Mouse (Mus musculus): Measurements from ENCODE around the gene Csnk1e.
"Not testable (repeated sequence)": the region's sequence is repeated elsewhere in the genome, so short reads cannot be mapped to it uniquely, and the experiment has no call there.

Csnk1e gene

DNA sequence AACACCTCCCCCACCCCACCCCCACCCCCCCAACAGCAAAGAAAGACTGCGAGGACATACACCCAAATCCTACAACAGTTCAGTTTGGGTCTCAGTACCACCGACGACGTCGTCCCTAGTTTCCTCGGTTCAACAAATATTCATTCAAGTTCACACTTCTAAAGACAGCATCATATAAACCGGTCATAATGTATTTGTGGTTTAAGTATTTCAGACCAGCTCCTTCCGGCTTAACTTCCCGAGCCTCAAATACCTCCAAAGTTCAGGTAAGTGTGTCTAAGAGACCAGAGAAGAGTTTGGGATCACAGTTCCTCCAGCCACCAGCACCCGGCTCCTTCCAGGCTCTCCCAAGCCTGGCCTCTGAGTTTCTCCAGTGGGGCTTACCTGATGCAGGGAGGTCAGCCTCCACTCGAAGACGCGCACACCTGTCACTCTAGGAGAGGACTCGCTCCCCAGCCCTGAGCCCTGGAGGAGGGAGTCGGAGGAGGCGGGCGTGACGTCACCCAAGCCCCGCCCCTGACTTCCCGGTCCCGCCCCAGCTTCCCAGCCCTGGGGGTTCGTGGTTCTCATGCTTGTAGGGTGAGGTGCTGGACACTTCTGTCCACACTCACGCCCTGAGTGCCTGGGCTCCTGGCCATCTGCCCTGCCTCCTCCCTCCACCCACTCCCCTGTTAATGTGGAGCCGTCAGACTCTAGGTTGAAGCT lies at the start of gene Csnk1e:
Gene Csnk1e, minus strand, starts transcription at position 461 of the 705 bp plus-strand sequence.
- DNase-seq (ENCODE audit: low read depth, low spot score) = peak; percentile 34

DNA sequence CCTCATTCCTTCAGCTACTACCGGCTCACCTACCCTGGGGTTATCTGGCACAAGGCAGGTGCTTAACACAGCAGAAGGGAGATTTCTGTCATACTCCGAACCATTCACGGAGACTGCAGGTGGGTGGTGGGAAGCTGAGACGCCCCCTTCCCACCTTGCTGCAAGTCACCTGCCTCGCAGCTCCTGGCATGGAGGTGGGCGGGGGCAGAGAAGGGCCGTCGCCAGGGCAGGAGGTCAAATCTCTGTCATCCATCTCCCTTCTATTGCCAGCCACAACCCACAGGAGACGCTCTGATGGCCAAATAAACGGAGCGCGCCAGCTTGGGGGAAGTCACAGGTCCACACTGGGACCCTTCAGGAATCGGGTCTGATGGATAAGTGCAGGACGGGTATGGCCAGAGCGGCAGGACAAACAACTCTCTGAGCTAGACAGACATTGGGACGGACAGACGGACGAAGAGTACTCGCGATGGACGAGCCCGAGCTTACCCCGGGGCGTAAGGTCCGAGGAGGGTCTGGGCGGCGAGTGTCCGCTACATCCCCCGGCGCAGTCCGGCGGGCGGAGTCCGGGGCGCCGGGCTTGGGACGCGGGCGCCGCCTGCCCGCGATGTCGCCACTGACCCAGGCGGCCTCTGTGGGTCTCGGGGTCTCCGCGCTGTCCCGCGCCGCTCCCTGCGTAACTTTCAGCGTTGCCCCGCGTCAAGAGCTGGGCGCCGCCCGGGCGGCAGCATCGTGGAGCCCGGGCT lies 49.5 kb upstream of the Csnk1e start, which contains the start of gene Kcnj4:
Gene Kcnj4, minus strand, starts transcription at position 535 of the 746 bp plus-strand sequence.
- no peak for DNase-seq (ENCODE audit: low read depth, low spot score)

- DNase-seq (ENCODE audit: low read depth, low spot score) = no peak
Observed at GRCm38 (mm10) chr15:79503438-79503837, 48.1 kb upstream of the Csnk1e start.

DNA sequence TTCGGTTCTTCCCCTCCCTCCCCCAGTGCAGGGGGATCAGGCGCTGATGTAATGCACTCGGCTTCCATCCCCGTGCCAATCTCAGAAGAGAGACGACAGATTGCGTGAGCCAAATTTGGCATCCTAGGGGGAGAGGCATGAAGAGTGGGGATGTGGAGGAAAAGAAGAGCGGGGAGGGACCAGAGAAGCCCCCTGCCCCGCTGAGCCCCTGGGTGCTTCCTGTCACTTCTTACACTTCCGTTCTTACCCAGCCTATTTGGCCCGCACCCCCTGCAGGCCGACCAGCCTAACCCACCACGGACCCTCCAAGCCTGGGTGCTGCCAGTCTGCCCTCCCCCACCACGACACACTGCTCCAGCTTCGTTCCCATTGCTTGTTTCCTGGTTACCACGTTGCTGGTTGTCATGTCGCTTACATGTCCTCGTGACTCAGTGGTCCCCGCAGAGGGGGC lies 47.5 kb upstream of the Csnk1e start:
- no peak for DNase-seq (ENCODE audit: low read depth, low spot score)

DNA sequence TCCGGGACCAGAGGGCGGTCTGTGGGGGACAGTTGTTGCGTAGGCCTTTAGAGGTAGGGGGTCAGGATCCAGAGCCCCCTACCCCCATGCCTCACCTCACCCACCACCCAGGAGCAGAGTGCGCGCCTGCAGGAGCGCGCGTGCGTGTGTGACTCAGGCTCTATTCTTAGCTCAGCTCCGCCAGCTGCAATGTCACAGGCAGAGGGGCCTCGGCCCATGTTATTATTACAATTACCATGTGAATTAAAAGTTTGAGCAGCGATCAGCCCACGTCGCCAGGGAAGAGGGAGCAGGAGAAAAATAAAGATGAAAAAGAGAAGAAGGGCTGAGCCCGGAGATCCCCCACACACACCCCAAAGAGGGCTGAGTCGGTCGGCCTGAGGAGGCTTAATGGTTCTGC lies 44.7 kb upstream of the Csnk1e start:
- no peak for DNase-seq (ENCODE audit: low read depth, low spot score)

DNA sequence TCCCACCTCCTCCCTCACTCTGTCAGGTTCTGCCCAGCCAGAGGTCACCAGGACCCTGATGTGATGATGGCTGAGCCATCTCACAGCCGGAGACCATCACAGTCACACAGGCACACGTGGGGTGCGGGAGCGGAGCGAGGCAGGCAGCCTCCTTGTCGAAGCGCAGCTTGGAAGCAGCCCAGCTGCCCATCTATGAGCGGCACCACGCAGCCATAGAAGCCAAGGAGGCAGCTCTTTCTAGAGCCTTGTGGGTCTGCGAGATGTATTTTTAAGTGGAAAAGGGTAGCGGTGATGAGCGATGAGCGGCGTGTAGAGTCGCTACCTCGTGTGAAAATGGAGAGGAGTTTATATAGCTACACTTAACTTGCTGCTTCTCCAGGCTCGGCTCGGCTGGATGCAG lies 38.2 kb upstream of the Csnk1e start:
- no peak for DNase-seq (ENCODE audit: low read depth, low spot score)

GRCm38 (mm10) chr15:79489463-79489862 lies 34.1 kb upstream of the Csnk1e start:
- DNase-seq (ENCODE audit: low read depth, low spot score) = no peak

- DNase-seq (ENCODE audit: low read depth, low spot score) = no peak
Observed at GRCm38 (mm10) chr15:79481181-79481688, 25.9 kb upstream of the Csnk1e start.

DNA sequence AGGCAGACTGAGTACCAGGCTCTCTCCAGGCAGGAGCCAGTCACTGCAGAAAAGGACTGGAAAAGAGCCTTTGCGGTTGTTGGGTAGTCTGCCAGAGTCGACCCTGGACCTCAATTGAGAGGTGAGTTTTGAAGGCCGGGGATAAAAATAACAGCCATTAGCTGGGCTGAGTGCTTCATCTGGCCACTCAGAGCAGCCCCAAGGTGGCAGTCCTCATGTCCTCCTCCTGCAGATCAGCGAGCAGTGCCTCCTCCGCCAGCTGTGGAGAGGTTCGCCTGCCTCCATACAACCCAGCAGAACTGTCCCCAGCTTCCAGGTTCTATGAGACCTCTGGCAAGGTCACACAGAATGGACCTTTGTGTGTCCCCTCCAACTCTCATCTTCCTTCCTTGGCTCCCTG lies 21.9 kb upstream of the Csnk1e start:
- no peak for DNase-seq (ENCODE audit: low read depth, low spot score)

DNA sequence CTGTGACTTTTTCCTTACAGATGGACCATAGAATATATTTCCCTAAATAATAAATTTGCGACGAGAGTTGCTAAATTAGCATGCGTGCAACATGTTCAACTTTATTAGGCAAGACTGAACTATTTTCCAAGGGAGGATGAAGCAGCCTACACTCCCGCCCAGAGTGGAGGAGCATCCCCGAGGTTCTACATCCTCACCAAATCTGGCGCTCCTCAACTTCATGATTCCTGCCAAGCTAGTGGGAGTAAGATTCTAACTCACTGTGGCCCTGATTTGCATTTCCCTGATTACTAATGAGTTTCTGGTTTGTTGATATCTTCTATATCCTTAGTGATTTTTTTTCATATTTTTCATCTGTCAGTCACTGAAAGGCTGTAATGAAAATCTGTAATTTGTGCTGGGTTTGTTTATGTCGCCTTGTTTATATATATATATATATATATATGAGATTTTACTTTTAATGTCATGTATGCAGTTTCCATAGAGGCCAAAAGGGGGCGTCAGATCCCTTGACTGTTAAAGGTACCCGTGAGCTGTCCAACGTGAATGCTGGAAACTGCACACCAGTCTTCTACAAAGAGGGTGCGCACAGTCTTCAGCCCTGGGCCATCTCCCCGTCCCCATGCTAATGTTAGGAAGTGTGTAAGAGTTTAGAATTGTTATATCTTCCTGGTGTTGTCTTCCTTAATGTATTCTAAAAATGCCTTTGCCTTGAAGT lies 18.4 kb upstream of the Csnk1e start:
- no peak for DNase-seq (ENCODE audit: low read depth, low spot score)

DNA sequence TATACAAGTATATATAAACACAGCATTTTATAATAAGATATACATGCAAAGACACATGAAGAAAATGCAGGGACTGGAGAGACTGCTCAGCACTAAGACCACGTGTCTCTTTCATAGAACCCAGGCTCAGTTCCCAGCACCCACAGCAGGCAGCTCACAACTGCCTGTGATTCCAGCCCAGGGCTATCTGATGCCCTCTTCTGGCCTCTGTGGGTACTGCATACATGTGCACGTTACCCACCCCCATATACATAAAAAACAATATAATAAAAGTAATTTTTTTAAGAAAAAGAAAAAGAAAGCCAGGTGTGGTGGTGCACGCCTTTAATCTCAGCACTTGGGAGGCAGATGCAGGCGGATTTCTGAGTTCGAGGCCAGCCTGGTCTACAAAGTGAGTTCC lies 17.7 kb upstream of the Csnk1e start:
- DNase-seq (ENCODE audit: low read depth, low spot score) = no peak

DNA sequence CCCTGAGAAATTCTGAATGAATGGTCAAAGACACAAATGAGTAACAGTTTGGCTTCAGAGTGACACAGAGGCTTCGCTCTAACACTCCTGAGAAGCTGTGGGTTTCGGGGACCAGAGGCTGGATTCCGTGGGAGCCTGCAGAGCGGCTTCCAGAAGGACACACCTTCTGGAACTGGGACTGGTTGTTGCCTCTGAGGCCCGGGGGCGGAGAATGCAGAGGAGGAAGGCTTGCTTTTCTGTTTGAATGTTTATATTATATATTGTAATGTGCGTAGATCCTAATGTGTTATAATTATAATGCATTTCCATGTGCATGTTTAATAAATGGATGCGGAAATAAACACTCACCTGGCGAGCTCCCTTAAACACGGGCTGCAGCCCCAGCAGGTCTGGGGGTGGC lies 15.7 kb upstream of the Csnk1e start:
- DNase-seq (ENCODE audit: low read depth, low spot score) = no peak

GRCm38 (mm10) chr15:79470583-79470982 lies 15.2 kb upstream of the Csnk1e start:
- DNase-seq (ENCODE audit: low read depth, low spot score) = no peak

DNA sequence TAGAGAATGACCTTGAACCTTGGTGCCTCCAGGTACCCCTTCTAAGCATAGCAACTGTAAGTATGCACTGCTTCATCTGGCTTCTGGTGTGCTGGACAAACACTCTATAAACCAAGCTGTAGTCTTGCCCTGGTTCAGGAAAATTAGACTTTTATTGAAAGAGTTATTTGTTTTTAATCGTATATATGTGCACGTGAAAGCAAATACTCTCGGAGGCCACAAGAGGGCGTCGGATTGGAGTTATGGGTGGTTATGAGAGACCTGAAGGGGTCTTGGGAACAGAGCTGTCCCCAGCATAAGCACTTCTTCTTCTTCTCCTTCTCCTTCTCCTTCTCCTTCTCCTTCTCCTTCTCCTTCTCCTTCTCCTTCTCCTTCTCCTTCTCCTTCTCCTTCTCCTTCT lies 14.2 kb upstream of the Csnk1e start:
- no peak for DNase-seq (ENCODE audit: low read depth, low spot score)

- DNase-seq (ENCODE audit: low read depth, low spot score) = peak; percentile 75
Observed at GRCm38 (mm10) chr15:79466601-79467286, 11.4 kb upstream of the Csnk1e start.

DNA sequence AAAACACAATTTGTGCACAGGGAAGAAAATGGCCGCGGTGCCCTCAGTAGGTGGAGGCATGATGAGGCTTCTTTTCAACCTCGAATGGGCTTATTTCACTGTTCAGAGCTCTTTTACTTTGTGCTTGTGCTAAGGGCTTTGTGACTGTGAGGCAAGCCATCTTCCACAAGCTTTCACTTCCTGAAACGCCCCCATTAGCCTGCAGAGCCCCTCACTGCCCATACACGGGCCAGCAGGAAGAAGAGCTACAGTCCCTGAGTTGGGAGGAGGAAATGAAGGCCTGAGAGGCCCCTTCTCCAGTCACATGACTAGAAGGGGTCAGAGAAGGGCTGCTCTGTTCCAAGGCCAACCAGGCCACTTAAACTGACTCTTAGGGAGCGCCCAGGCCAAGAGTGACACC lies 1.2 kb upstream of the Csnk1e start:
- DNase-seq (ENCODE audit: low read depth, low spot score) = no peak

DNA sequence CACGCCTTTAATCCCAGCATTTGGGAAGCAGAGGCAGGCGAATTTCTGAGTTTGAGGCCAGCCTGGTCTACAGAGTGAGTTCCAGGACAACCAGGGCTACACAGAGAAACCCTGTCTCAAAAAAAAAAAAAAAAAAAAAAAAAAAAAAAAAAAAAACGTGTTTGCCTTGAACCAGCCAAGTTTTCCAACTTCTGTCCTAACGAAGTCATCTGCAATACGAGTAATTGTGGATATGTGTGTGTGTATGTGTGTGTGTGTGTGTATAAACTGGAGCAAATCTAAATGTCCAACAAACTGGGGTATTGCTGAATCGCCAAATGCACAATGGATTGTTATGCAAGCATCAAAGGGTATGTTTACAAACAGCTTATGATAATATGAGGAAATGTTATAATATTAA lies 738 bp upstream of the Csnk1e start:
- not testable (repeated sequence) for DNase-seq (ENCODE audit: low read depth, low spot score)

DNA sequence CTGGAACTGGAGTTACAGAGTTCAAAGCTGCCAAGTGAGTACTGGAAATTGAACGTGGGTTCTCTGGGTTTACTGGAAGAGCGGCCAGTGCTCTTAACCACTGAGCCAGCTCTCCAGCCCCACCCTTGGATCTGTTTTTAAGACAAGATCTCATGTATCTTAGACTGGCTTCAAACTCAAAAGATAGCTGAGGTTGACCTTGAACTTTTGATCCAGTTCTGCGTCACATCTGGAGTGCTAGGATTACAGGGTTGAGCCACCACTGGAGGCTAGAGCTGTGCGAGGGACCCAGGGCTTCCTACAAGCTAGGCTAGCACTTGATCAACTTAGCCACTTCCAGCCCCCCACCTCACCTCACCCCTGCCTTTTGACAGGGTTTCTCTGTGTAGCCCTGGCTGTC lies 1.5 kb downstream of the Csnk1e start:
- DNase-seq (ENCODE audit: low read depth, low spot score) = no peak

DNA sequence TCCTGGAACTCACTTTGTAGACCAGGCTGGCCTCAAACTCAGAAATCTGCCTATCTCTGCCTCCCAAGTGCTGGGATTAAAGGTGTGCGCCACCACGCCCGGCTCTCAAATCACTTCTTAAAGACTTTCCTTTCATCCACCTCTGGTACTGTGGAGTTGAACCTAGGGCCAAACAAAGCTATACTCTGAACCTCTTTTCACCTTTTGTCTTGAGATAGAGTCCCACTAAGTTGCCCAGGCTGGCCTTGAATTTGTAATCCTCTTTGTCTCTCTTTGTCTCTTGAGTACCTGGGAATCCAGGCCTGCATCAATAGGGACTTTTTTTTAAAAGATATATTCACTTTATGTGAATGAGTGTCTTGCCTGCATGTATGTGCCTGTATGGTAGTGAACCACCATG lies 7.3 kb downstream of the Csnk1e start:
- no peak for DNase-seq (ENCODE audit: low read depth, low spot score)

DNA sequence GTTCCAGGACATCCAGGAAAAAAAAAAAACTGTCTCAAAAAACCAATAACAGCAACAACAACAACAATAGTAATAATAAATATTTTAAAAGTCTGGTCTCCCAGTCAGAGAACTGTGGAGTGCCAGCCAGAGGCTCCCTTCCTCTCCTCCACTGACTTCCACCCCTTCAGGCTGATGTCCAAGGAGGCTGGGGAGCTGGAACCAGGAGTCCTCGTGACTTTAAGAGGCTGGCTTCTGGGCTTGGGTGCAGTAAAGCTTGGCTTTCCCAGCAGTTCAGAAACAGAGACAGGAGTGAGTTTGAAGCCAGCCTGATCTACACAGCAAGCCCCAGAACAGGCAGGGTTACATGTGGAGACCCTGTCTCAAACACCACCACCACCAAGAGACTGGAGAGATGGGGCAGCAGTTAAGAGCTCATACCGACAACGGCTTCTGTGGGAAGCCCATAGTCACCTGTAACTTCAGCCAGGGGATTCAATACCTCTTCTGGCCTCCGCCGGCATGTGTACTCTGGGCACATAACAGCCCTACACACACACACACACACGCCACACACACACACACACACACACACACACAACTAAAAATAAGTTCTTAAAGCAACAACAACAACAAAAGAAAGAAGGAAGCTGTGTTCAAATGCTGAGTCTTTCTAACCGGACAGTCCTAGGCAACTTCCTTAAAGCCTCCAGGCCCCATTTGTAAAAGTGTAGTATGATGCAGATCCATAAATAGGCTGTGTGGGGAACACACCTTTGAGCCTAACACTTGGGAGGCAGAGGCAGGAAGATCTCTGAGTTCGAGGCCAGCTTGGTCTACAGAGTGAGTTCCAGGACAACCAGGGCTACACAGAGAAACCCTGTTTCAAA lies 9.3 kb downstream of the Csnk1e start:
- no peak for DNase-seq (ENCODE audit: low read depth, low spot score)

All from embryo, embryonic 11.5 days (tissue).